Mouse (Mus musculus) embryonic facial prominence, embryonic 10.5 days (tissue): ENCODE measurements at regions not wholly inside any gene's neighbourhood (a gene's known extent, or its start where the extent isn't known, plus 50 kb on each side); places are given as distances from the start of the nearest gene placed in this dataset.

Source experiments
- DNase-seq: peaks from one replicate; pipeline ENCODE4 v3.0.0-alpha.2; 2017; ENCODE audit warnings: low spot score
- H3K27ac ChIP-seq: fragments of 300-500 bp; sonication (generic); replicated peaks from 2 replicates; pipeline ENCODE4 v1.5.1; 2016; ENCODE audit warnings: mild to moderate bottlenecking
- H3K27me3 ChIP-seq: fragments of 300-500 bp; sonication (generic); replicated peaks from 2 replicates; pipeline ENCODE4 v1.6.1; 2016; ENCODE audit warnings: low read depth, mild to moderate bottlenecking; ENCODE audit not compliant: poor library complexity, severe bottlenecking
- H3K36me3 ChIP-seq: fragments of 300-500 bp; sonication (generic); replicated peaks from 2 replicates; pipeline ENCODE4 v1.6.1; 2016; ENCODE audit warnings: mild to moderate bottlenecking, moderate library complexity
- H3K4me1 ChIP-seq: fragments of 300-500 bp; sonication (generic); 2 replicates; pipeline ENCODE4 v1.6.1; 2016
- H3K4me3 ChIP-seq: fragments of 300-500 bp; sonication (generic); 2 replicates; pipeline ENCODE4 v1.5.1; 2016; ENCODE audit warnings: mild to moderate bottlenecking, moderate library complexity
- H3K9me3 ChIP-seq: fragments of 300-500 bp; sonication (generic); 2 replicates; pipeline ENCODE4 v1.6.1; 2016; ENCODE audit warnings: mild to moderate bottlenecking
- WGBS: fragments of 180-500 bp; shearing (Covaris S2); methylation state at CpG from one replicate; pipeline ENCODE4 v1.1.7; 2016; 5-methylcytosine and 5-hydroxymethylcytosine counted together

- 85% methylated on average over 4 of the region's 4 CpGs for WGBS
- no peak overlapping the region for H3K4me3 ChIP-seq
- no peak overlapping the region for H3K27ac ChIP-seq
- no peaks in the 10 kb centered on the region for H3K27me3 ChIP-seq
- 0 out of 2 replicates have a peak, but pooled peaks cover 1% of the 10 kb centered on the region for H3K4me1 ChIP-seq
- no peaks in the 10 kb centered on the region for H3K9me3 ChIP-seq
- H3K36me3 ChIP-seq = no peaks in the 10 kb centered on the region
- DNase-seq = no peak
Observed at GRCm38 (mm10) chr2:169260636-169261035, 305.2 kb upstream of the Zfp64 start.

- Histone ChIP-seq H3K9me3 (0 out of 2 replicates have a peak, but pooled peaks cover 3% of the 10 kb centered on the region), H3K36me3 (no peaks in the 10 kb centered on the region), H3K4me3 (no peak overlapping the region), H3K27me3 (no peaks in the 10 kb centered on the region), H3K4me1 (0 out of 2 replicates have a peak, but pooled peaks cover 3% of the 10 kb centered on the region), H3K27ac (no peak overlapping the region)
- DNase-seq = no peak
Observed at GRCm38 (mm10) chr2:169244572-169244971, 289.2 kb upstream of the Zfp64 start.

- H3K27me3 ChIP-seq = no peaks in the 10 kb centered on the region
- WGBS = 92% methylated on average over 9 of the region's 9 CpGs
Observed at GRCm38 (mm10) chr2:169243981-169244380, 288.6 kb upstream of the Zfp64 start.

GRCm38 (mm10) chr2:169237856-169238255 lies 282.5 kb upstream of the Zfp64 start:
- H3K4me1 ChIP-seq = 0 out of 2 replicates have a peak, but pooled peaks cover 3% of the 10 kb centered on the region
- 90% methylated on average over 4 of the region's 4 CpGs for WGBS
- H3K9me3 ChIP-seq = no peaks in the 10 kb centered on the region
- no peak overlapping the region for H3K4me3 ChIP-seq
- no peaks in the 10 kb centered on the region for H3K27me3 ChIP-seq
- no peaks in the 10 kb centered on the region for H3K36me3 ChIP-seq
- H3K27ac ChIP-seq = no peak overlapping the region
- DNase-seq = no peak

More at GRCm38 (mm10) chr2:169243981-169244380, 288.6 kb upstream of the Zfp64 start:
- no peak overlapping the region for H3K4me3 ChIP-seq
- 0 out of 2 replicates have a peak, but pooled peaks cover 3% of the 10 kb centered on the region for H3K9me3 ChIP-seq
- 0 out of 2 replicates have a peak, but pooled peaks cover 3% of the 10 kb centered on the region for H3K4me1 ChIP-seq
- no peak overlapping the region for H3K27ac ChIP-seq
- no peaks in the 10 kb centered on the region for H3K36me3 ChIP-seq
- DNase-seq = no peak

GRCm38 (mm10) chr2:169237321-169237720 lies 281.9 kb upstream of the Zfp64 start:
- H3K36me3 ChIP-seq = no peaks in the 10 kb centered on the region
- 92% methylated on average over 9 of the region's 9 CpGs for WGBS
- 0 out of 2 replicates have a peak, but pooled peaks cover 3% of the 10 kb centered on the region for H3K4me1 ChIP-seq
- no peak for DNase-seq
- no peak overlapping the region for H3K27ac ChIP-seq
- no peaks in the 10 kb centered on the region for H3K9me3 ChIP-seq
- H3K4me3 ChIP-seq = no peak overlapping the region
- H3K27me3 ChIP-seq = no peaks in the 10 kb centered on the region

- DNase-seq = no peak
- Histone ChIP-seq H3K9me3 (no peaks in the 10 kb centered on the region), H3K4me3 (no peak overlapping the region), H3K36me3 (no peaks in the 10 kb centered on the region), H3K4me1 (no peaks in the 10 kb centered on the region), H3K27me3 (no peaks in the 10 kb centered on the region), H3K27ac (no peak overlapping the region)
- WGBS = 92% methylated on average over 11 of the region's 11 CpGs
Observed at GRCm38 (mm10) chr2:169234368-169235070, 279.1 kb upstream of the Zfp64 start.

GRCm38 (mm10) chr2:169233151-169234123 lies 278.1 kb upstream of the Zfp64 start:
- no peak for DNase-seq
- Histone ChIP-seq H3K36me3 (no peaks in the 10 kb centered on the region), H3K9me3 (no peaks in the 10 kb centered on the region), H3K27me3 (no peaks in the 10 kb centered on the region), H3K4me1 (no peaks in the 10 kb centered on the region), H3K27ac (no peak overlapping the region), H3K4me3 (no peak overlapping the region)
- 81% methylated on average over 14 of the region's 14 CpGs for WGBS

GRCm38 (mm10) chr2:169222264-169222663 lies 266.9 kb upstream of the Zfp64 start:
- H3K4me3 ChIP-seq = no peak overlapping the region
- no peak for DNase-seq
- WGBS = 93% methylated on average over 8 of the region's 8 CpGs
- H3K9me3 ChIP-seq = no peaks in the 10 kb centered on the region
- H3K27ac ChIP-seq = no peak overlapping the region
- peaks cover 4% of the 10 kb centered on the region; the same call in 1 of the 2 replicates for H3K4me1 ChIP-seq
- no peaks in the 10 kb centered on the region for H3K36me3 ChIP-seq
- no peaks in the 10 kb centered on the region for H3K27me3 ChIP-seq

- no peaks in the 10 kb centered on the region for H3K36me3 ChIP-seq
- no peak overlapping the region for H3K4me3 ChIP-seq
- H3K9me3 ChIP-seq = 0 out of 2 replicates have a peak, but pooled peaks cover 3% of the 10 kb centered on the region
- no peak for DNase-seq
- H3K4me1 ChIP-seq = peaks cover 4% of the 10 kb centered on the region; the same call in 1 of the 2 replicates
- no peak overlapping the region for H3K27ac ChIP-seq
- no peaks in the 10 kb centered on the region for H3K27me3 ChIP-seq
- WGBS = 67% methylated on average over 7 of the region's 7 CpGs
Observed at GRCm38 (mm10) chr2:169221141-169221540, 265.8 kb upstream of the Zfp64 start.

- Histone ChIP-seq H3K36me3 (no peaks in the 10 kb centered on the region), H3K9me3 (0 out of 2 replicates have a peak, but pooled peaks cover 3% of the 10 kb centered on the region), H3K27me3 (no peaks in the 10 kb centered on the region), H3K27ac (no peak overlapping the region; the same call in 1 of the 2 replicates), H3K4me3 (no peak overlapping the region), H3K4me1 (peaks cover 40% of the 10 kb centered on the region)
- no peak for DNase-seq
- WGBS = 83% methylated on average over 18 of the region's 18 CpGs
Observed at GRCm38 (mm10) chr2:169215546-169216043, 260.2 kb upstream of the Zfp64 start.

- Histone ChIP-seq H3K9me3 (0 out of 2 replicates have a peak, but pooled peaks cover 3% of the 10 kb centered on the region), H3K27ac (no peak overlapping the region), H3K27me3 (no peaks in the 10 kb centered on the region), H3K4me1 (peaks cover 40% of the 10 kb centered on the region), H3K4me3 (no peak overlapping the region), H3K36me3 (no peaks in the 10 kb centered on the region)
- WGBS = 85% methylated on average over 1 of the region's 1 CpGs
- no peak for DNase-seq
Observed at GRCm38 (mm10) chr2:169214396-169214795, 259.0 kb upstream of the Zfp64 start.

GRCm38 (mm10) chr2:169213314-169213713 lies 257.9 kb upstream of the Zfp64 start:
- 50% methylated on average over 10 of the region's 10 CpGs for WGBS
- Histone ChIP-seq H3K27me3 (no peaks in the 10 kb centered on the region), H3K9me3 (0 out of 2 replicates have a peak, but pooled peaks cover 5% of the 10 kb centered on the region), H3K4me3 (no peak overlapping the region), H3K36me3 (no peaks in the 10 kb centered on the region), H3K27ac (peak overlapping the region; percentile 81), H3K4me1 (peaks cover 40% of the 10 kb centered on the region)
- peak; percentile 42 for DNase-seq
